Mouse (Mus musculus) lung, postnatal 0 days (tissue): ENCODE data around the gene Adcy5. TPM values are rescaled to one million over a fixed set of nuclear protein-coding genes. Genes with fewer than 3 reads are reported as not detected.
A peak's percentile ranks its signal among the peaks of the same experiment; 100 is the strongest.

Source experiments
- ATAC-seq: fragments of 200-750 bp; cut with Nextera tagmentation; 2 replicates; pipeline ENCODE4 v1.8.0; 2017; ENCODE audit warnings: moderate library complexity
- DNase-seq: peaks from one replicate; pipeline ENCODE4 v3.0.0-alpha.2; 2016; ENCODE audit warnings: low spot score
- H3K27ac ChIP-seq: fragments of 300-500 bp; sonication (generic); 2 replicates; pipeline ENCODE4 v1.5.1; 2014; ENCODE audit warnings: antibody characterized with exemption, mild to moderate bottlenecking, low read length, mixed read lengths
- H3K27me3 ChIP-seq: fragments of 300-500 bp; sonication (generic); replicated peaks from 2 replicates; pipeline ENCODE4 v1.6.1; 2014; ENCODE audit warnings: low read length, mixed read lengths; ENCODE audit not compliant: insufficient read depth
- H3K36me3 ChIP-seq: fragments of 300-500 bp; sonication (generic); 2 replicates; pipeline ENCODE4 v1.6.1; 2014; ENCODE audit warnings: low read length, mixed read lengths; ENCODE audit not compliant: insufficient read depth
- H3K4me1 ChIP-seq: fragments of 300-500 bp; sonication (generic); 2 replicates; pipeline ENCODE4 v1.6.1; 2014; ENCODE audit warnings: antibody characterized with exemption, low read depth, low read length, mixed read lengths; ENCODE audit not compliant: insufficient read depth
- H3K4me2 ChIP-seq: fragments of 300-500 bp; sonication (generic); replicated peaks from 2 replicates; pipeline ENCODE4 v1.6.1; 2014; ENCODE audit warnings: low read depth, mild to moderate bottlenecking, low read length, moderate library complexity, mixed read lengths
- H3K4me3 ChIP-seq: fragments of 300-500 bp; sonication (generic); 2 replicates; pipeline ENCODE4 v1.5.1; 2014; ENCODE audit warnings: low read depth, low read length
- H3K9ac ChIP-seq: fragments of 300-500 bp; sonication (generic); replicated peaks from 2 replicates; pipeline ENCODE4 v1.6.1; 2014; ENCODE audit warnings: low read depth, mild to moderate bottlenecking
- H3K9me3 ChIP-seq: fragments of 300-500 bp; sonication (generic); 2 replicates; pipeline ENCODE4 v1.6.1; 2016; ENCODE audit warnings: low read length, mixed read lengths
- CTCF ChIP-seq: IDR thresholded peaks from 2 replicates; pipeline ENCODE4 v1.5.1; 2016; ENCODE audit warnings: antibody characterized with exemption, mild to moderate bottlenecking
- EP300 ChIP-seq: IDR thresholded peaks from 2 replicates; pipeline ENCODE4 v1.6.1; 2016; ENCODE audit warnings: antibody characterized with exemption, mild to moderate bottlenecking, control low read depth
- WGBS: fragments of 180-500 bp; shearing (Covaris S2); extraction: QIAGEN DNeasy Blood & Tissue Kit; methylation state at CpG from one replicate; pipeline ENCODE4 v1.1.7; 2014; 5-methylcytosine and 5-hydroxymethylcytosine counted together
- polyA plus RNA-seq: library from polyadenylated mRNA; unstranded; fragments of >200 nt; fragmentation: Nextera tagmentation; extraction: Ambion mirVana; gene quantifications from 2 replicates; pipeline ENCODE4 v1.2.1, GENCODE M21; 2015

Gene Adcy5
- polyA plus RNA-seq, 1 experiment from 2014 or later = 0.48 TPM

DNA sequence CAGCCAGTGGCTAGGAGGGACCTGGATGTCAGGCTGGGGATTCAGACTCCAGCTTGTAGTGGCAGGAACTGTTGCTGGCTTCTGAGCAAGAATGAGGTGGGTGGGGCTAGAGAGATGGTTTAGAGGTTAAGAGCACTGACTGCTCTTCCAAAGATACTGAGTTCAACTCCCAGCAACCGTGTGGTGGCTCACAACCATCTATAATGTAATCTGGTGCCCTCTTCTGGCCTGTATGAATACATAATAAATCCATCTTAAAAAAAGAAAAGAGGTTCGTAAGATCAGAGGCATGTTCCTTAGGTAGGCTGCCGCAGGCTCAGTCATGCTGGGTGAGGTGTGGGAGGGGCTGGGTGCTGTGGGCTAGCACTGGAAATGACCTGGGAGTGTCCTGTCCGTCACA lies 116.9 kb downstream of the Adcy5 start:
- ATAC-seq (peak; percentile 8; the same call in 1 of the 2 replicates), DNase-seq (peak; percentile 50)
- Histone ChIP-seq H3K27ac (no peak overlapping the region), H3K4me1 (no peaks in the 10 kb centered on the region), H3K36me3 (no peaks in the 10 kb centered on the region), H3K27me3 (no peaks in the 10 kb centered on the region), H3K4me2 (no peak overlapping the region), H3K4me3 (no peak overlapping the region), H3K9ac (no peak overlapping the region), H3K9me3 (no peaks in the 10 kb centered on the region)
- 37% methylated on average over 4 of the region's 4 CpGs for WGBS
- TF ChIP-seq EP300 (no peak), CTCF (peak; percentile 56)

DNA sequence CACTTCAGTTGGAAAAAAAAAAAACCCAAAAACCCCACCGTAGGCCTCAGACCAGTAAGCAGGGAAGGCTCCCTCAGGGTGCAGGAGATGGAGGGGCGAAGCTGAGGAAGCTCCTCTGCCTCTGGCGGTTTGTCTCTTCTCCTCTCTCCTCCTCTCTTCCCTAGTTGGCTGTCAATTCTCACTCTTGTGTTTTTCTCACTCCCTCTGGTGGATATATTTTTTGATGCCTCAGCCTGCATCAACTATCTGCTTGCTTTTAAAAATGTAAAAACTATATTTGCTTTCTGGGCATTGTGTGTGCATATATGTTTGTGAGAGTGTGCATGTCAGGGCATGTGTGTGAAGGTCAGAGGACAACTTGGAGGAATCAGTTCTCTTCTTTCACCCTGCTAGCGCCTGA lies 117.7 kb downstream of the Adcy5 start:
- no peaks in the 10 kb centered on the region for H3K36me3 ChIP-seq
- no peak overlapping the region for H3K4me3 ChIP-seq
- no peaks in the 10 kb centered on the region for H3K4me1 ChIP-seq
- H3K9ac ChIP-seq = no peak overlapping the region
- 65% methylated on average over 4 of the region's 4 CpGs for WGBS
- ATAC-seq (no peak), DNase-seq (no peak)
- no peaks in the 10 kb centered on the region for H3K9me3 ChIP-seq
- no peak overlapping the region for H3K27ac ChIP-seq
- TF ChIP-seq CTCF (peak; percentile 37), EP300 (no peak)
- no peak overlapping the region for H3K4me2 ChIP-seq
- no peaks in the 10 kb centered on the region for H3K27me3 ChIP-seq

DNA sequence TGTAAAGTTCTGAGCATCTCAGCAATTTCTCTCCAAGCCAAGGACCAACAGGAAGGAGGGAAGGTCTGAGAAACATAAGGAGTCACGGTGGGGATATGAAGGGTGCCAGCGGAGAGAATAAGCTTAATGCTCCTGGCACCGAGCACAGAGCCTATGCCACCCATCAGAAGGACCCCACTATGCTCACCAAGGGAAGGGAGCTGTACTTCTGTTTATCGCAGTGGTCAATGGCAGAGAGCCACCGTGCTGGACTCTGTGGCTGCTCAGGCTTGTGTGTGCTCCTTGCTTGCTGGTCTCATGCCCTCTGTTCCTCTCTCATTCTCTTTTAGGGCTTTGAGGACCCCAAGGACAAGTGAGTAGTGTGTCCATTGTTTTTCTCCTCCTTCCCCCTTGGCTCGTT lies 123.5 kb downstream of the Adcy5 start:
- 73% methylated on average over 6 of the region's 6 CpGs for WGBS
- Histone ChIP-seq H3K36me3 (no peaks in the 10 kb centered on the region), H3K27me3 (no peaks in the 10 kb centered on the region), H3K4me2 (no peak overlapping the region), H3K27ac (no peak overlapping the region), H3K9me3 (no peaks in the 10 kb centered on the region), H3K9ac (no peak overlapping the region), H3K4me3 (no peak overlapping the region), H3K4me1 (no peaks in the 10 kb centered on the region)
- TF ChIP-seq CTCF (no peak), EP300 (no peak)
- DNase-seq = no peak
- no peak for ATAC-seq

DNA sequence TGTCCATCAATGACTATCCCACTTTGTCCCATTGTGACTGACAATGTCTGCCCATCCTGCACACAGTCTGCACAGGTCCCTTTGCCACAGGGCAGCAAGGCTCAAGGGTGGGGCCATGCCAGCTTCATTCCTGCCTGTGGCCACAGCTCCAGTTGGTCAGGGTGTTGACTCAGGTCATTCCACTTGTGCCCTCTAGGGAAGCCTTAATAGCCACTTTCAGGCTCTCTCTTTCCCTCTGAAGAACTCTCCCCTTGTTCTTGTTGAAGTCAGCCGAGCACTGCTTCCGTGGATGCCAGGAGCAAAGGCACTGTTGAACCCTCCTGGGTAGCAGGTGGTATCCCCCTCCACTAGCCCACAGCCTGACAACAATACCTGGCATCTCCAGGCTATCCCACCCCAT lies 127.8 kb downstream of the Adcy5 start:
- TF ChIP-seq EP300 (peak; percentile 56), CTCF (peak; percentile 48)
- no peak overlapping the region for H3K4me2 ChIP-seq
- peak; percentile 81 for ATAC-seq
- H3K36me3 ChIP-seq = no peaks in the 10 kb centered on the region
- H3K9ac ChIP-seq = no peak overlapping the region
- H3K4me3 ChIP-seq = no peak overlapping the region
- peak; percentile 45 for DNase-seq
- WGBS = 38% methylated on average over 2 of the region's 2 CpGs
- no peak overlapping the region for H3K27ac ChIP-seq
- no peaks in the 10 kb centered on the region for H3K9me3 ChIP-seq
- H3K27me3 ChIP-seq = no peaks in the 10 kb centered on the region
- H3K4me1 ChIP-seq = no peaks in the 10 kb centered on the region

DNA sequence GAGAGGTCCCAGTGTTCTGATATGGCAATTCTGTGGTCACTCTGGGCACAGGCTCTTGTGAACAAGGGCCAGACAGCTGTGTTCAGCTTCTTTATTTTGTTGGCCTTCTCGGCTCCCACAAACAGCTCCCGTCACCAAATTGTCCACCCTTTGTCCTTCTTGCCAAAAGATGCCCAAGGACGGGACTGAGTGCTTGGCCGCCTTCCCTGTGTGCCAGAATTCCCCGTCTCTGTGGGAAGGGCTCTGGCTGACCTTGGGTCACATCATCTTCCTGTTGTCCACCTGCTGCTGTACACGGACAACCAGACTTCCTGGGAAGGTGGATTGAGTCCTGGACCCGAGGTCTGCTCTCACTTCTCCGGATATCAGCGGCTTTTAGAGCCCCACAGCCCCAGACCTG lies 131.1 kb downstream of the Adcy5 start:
- ATAC-seq = no peak
- H3K4me2 ChIP-seq = no peak overlapping the region
- no peak overlapping the region for H3K4me3 ChIP-seq
- H3K9ac ChIP-seq = no peak overlapping the region
- 68% methylated on average over 9 of the region's 9 CpGs for WGBS
- H3K9me3 ChIP-seq = no peaks in the 10 kb centered on the region
- no peaks in the 10 kb centered on the region for H3K4me1 ChIP-seq
- no peak for DNase-seq
- H3K27ac ChIP-seq = no peak overlapping the region
- H3K36me3 ChIP-seq = no peaks in the 10 kb centered on the region
- no peaks in the 10 kb centered on the region for H3K27me3 ChIP-seq
- TF ChIP-seq EP300 = no peak
- no peak for TF ChIP-seq CTCF

DNA sequence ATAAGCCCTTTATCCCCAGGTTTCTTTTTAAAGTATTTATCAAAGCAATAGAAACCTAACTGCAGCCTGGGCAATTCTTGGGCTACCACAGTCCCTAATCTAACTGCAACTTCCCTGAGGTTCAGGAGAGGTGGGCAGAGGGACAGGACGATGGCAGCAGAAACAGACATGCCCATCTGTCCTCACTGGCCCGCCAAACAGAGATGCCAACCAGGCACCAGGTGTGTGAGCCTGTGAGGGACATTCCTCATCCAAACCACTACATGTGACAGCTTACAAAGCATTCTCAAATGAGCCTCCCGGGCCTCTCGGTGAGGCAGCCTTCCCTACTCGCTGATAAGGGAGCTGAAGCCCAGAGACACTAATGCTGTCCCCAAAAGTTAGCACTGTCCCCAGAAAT lies 132.6 kb downstream of the Adcy5 start:
- Histone ChIP-seq H3K27ac (no peak overlapping the region), H3K4me3 (no peak overlapping the region), H3K36me3 (no peaks in the 10 kb centered on the region), H3K4me2 (no peak overlapping the region), H3K4me1 (no peaks in the 10 kb centered on the region), H3K9me3 (no peaks in the 10 kb centered on the region), H3K27me3 (no peaks in the 10 kb centered on the region), H3K9ac (no peak overlapping the region)
- DNase-seq (no peak), ATAC-seq (no peak)
- TF ChIP-seq CTCF (no peak), EP300 (no peak)
- 78% methylated on average over 5 of the region's 5 CpGs for WGBS

DNA sequence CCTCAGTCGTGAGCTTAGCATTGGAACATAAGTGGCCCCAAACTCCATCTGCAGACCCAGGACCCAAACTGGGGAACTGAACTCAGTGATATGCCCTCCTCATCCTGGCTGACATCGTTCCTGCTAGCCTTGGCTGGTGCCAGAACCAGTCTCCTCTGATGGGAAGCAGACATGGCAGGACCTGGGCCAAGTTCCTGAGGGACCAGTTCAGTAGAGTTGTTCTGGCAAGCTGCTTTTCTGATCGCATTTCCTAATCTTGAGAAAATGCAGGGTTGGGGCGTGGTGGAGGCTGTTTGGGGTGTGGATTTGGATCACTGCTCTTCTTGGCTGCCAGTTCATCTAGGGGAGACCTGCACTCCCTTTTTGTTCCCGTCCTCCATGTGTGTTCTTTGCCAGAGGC lies 143.1 kb downstream of the Adcy5 start:
- WGBS = 64% methylated on average over 5 of the region's 5 CpGs
- no peak overlapping the region for H3K4me3 ChIP-seq
- H3K9ac ChIP-seq = no peak overlapping the region
- H3K4me1 ChIP-seq = no peaks in the 10 kb centered on the region
- no peak for TF ChIP-seq CTCF
- TF ChIP-seq EP300 = no peak
- no peaks in the 10 kb centered on the region for H3K36me3 ChIP-seq
- no peak for ATAC-seq
- no peak overlapping the region for H3K4me2 ChIP-seq
- no peaks in the 10 kb centered on the region for H3K27me3 ChIP-seq
- no peaks in the 10 kb centered on the region for H3K9me3 ChIP-seq
- H3K27ac ChIP-seq = no peak overlapping the region
- DNase-seq = no peak
